Mouse (Mus musculus): ENCODE results near the gene Tecta.
A peak's percentile ranks its signal among the peaks of the same experiment; 100 is the strongest.

Tecta gene

GRCm38 (mm10) chr9:42387038-42387437 lies 12.7 kb downstream of the Tecta start:
- peak; percentile 43 for DNase-seq (ENCODE audit: low spot score)

GRCm38 (mm10) chr9:42385656-42386055 lies 14.1 kb downstream of the Tecta start:
- no peak for DNase-seq (ENCODE audit: low spot score)

- no peak for DNase-seq (ENCODE audit: low spot score)
Observed at GRCm38 (mm10) chr9:42382628-42383347, 16.9 kb downstream of the Tecta start.

GRCm38 (mm10) chr9:42382063-42382462 lies 17.7 kb downstream of the Tecta start:
- DNase-seq (ENCODE audit: low spot score), result no peak

GRCm38 (mm10) chr9:42378071-42378470 lies 21.7 kb downstream of the Tecta start:
- no peak for DNase-seq (ENCODE audit: low spot score)

- no peak for DNase-seq (ENCODE audit: low spot score)
Observed at GRCm38 (mm10) chr9:42377656-42378055, 22.1 kb downstream of the Tecta start.

GRCm38 (mm10) chr9:42371670-42372368 lies 27.9 kb downstream of the Tecta start:
- DNase-seq (ENCODE audit: low spot score), result no peak

GRCm38 (mm10) chr9:42357585-42357984 lies 42.1 kb downstream of the Tecta start:
- DNase-seq (ENCODE audit: low spot score), result no peak

GRCm38 (mm10) chr9:42354871-42355270 lies 44.9 kb downstream of the Tecta start:
- no peak for DNase-seq (ENCODE audit: low spot score)

GRCm38 (mm10) chr9:42349791-42350190 lies 49.9 kb downstream of the Tecta start:
- no peak for DNase-seq (ENCODE audit: low spot score)

GRCm38 (mm10) chr9:42346297-42346696 lies 53.4 kb downstream of the Tecta start:
- DNase-seq (ENCODE audit: low spot score), result no peak

GRCm38 (mm10) chr9:42339151-42339550 lies 60.6 kb downstream of the Tecta start:
- no peak for DNase-seq (ENCODE audit: low spot score)

GRCm38 (mm10) chr9:42337026-42337425 lies 62.7 kb downstream of the Tecta start:
- DNase-seq (ENCODE audit: low spot score), result no peak

- DNase-seq (ENCODE audit: low spot score), result no peak
Observed at GRCm38 (mm10) chr9:42336575-42336974, 63.2 kb downstream of the Tecta start.

- DNase-seq (ENCODE audit: low spot score), result no peak
Observed at GRCm38 (mm10) chr9:42334885-42335284, 64.8 kb downstream of the Tecta start.

GRCm38 (mm10) chr9:42332692-42333091 lies 67.0 kb downstream of the Tecta start:
- no peak for DNase-seq (ENCODE audit: low spot score)

GRCm38 (mm10) chr9:42331341-42331740 lies 68.4 kb downstream of the Tecta start:
- DNase-seq (ENCODE audit: low spot score), result no peak

GRCm38 (mm10) chr9:42329753-42330152 lies 70.0 kb downstream of the Tecta start:
- DNase-seq (ENCODE audit: low spot score), result no peak

GRCm38 (mm10) chr9:42326688-42327440 lies 72.9 kb downstream of the Tecta start:
- DNase-seq (ENCODE audit: low spot score), result no peak

GRCm38 (mm10) chr9:42324640-42325394 lies 74.9 kb downstream of the Tecta start:
- DNase-seq (ENCODE audit: low spot score), result no peak

- no peak for DNase-seq (ENCODE audit: low spot score)
Observed at GRCm38 (mm10) chr9:42323238-42323637, 76.5 kb downstream of the Tecta start.

- no peak for DNase-seq (ENCODE audit: low spot score)
Observed at GRCm38 (mm10) chr9:42321442-42321841, 78.3 kb downstream of the Tecta start.
